Mouse (Mus musculus) c-Kit-positive CD71-negative TER-119-negative erythroid progenitor cells, embryonic 14.5 days (primary cell): ENCODE data around the gene Cdk17.
A peak's percentile ranks its signal among the peaks of the same experiment; 100 is the strongest.

Source experiments
- DNase-seq: peaks from one replicate; pipeline ENCODE4 v3.0.0-alpha.2; 2013; ENCODE audit warnings: low read depth

Gene Cdk17

GRCm38 (mm10) chr10:93289404-93289803 lies 128.7 kb downstream of the Cdk17 start:
- DNase-seq: no peak

GRCm38 (mm10) chr10:93291352-93291751 lies 130.7 kb downstream of the Cdk17 start:
- no peak for DNase-seq

DNA sequence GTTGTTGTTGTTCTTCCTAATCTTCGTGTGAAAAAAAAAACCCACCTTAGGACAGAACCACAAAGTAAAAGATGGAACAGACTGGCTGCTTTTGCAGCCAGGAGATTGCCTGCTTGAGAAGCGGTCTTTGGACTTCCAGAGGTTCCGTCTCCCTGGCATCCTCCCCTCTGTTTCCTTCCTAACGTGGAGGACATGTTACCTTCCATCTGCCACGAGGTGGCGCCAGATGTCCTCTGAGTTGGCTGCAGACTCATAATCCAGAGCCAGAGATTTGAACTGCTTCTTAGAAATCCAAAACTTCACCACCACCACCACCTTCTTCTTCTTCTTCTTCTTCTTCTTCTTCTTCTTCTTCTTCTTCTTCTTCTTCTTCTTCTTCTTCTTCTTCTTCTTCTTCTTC lies 131.2 kb downstream of the Cdk17 start:
- peak; percentile 78 for DNase-seq

DNA sequence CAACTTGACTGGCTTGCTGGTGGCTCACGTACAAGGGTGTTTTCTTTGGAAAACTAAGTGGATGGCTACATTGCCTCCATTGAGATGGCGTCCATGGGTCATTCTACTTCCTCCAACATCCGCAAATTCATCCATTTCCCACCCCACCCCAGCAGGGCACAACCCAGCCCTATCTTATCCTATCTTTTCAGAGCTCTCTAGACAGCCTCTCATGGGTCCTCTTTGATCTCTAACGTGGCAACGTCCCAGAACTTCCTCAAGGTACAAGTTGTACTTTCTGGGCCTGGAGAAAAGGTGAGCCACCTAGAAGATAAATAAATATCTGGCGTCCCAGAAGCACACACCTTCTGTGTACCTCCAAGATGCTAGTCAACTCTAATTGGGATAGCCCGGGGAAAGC lies 132.9 kb downstream of the Cdk17 start:
- no peak for DNase-seq

DNA sequence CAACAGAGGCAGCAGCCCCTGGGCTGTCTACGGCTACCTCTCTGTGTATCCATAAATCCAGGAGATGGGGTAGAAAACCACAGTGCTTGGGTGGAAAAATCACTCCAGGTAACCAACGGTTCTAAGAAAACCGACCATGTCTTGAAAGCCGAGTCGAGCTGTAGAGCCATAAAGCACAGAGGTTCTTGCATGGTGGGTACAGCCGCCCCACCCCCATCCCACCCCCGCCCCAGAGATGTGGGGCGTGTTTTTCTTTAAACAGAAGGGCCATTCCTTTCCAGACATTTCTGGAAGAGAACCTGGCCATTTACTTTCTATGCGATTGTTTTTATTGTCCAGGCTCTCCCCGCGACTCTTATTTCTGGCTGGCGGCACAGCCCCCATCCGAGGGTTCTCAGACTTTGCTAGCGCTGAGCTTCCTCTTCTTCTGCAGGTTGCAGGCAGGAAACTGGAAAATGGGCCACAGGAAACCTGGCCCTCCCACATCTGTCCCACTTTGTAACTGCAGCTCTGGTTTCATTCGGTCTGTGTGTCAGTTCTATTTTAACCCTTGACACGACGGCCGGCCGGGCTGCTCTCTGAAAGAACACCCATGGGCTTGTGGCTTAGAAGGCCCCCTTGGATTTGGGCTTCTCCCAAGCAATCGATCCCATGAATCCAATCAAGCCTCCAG lies 134.0 kb downstream of the Cdk17 start:
- DNase-seq: no peak

- no peak for DNase-seq
These were observed 137.1 kb downstream of the Cdk17 start for GRCm38 (mm10) chr10:93297774-93298173.

GRCm38 (mm10) chr10:93298208-93298607 lies 137.5 kb downstream of the Cdk17 start:
- DNase-seq: no peak

DNA sequence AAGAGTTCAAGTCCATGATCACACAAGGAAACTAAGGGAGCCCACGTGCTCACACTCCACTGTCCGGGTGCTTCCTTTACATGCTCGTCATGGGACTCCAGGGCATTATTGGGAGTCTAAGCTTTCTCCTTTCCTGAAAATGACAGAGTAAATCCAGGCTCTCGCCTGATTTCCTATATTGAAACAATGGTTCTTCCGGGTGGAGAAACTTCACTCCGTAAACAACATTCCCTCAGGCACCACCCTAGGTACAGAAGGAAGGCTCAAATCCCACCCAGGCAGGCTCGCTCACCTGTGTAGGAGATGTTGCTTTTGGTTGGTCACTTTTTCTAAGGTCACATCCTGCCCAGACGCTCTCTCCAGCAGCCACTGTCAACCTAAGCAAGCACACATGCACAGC lies 141.2 kb downstream of the Cdk17 start:
- DNase-seq: no peak

DNA sequence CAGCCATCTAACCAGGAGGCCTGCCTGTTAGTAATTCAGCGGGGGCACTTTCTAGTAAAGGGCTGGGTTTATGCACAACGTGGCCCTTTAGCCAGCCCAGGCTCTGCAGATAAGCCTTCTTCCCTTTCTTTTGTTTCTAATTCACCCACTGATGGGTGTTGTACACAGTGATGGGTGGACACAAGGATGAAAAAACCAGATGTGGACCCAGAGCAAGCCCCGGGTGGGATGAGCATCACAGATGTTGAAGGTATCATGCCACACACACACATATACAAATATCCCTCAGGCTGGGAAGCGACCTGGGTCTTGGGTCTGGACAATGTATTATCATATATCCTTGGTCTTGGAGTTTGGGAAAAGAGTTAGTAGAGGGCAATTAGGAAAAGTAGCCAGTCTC lies 142.6 kb downstream of the Cdk17 start:
- DNase-seq: no peak

DNA sequence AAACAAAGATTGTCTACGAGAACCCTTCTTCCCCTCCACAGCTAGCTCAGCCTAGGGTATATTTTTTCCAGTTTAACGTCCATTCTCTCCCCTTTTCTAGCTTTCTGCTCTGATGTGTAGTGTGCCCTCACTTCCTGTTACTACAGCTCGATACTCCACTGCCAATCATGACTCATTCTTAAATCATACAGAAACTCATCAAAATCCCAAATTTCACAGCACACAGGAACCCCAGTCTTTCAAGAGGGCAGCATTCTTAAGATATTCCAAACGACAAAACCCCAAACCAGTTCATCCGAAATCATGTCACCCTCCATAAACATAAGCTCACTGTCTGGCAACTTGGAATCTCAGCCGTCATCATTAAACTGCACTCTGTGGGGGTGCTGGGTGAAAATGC lies 145.3 kb downstream of the Cdk17 start:
- DNase-seq: no peak

DNA sequence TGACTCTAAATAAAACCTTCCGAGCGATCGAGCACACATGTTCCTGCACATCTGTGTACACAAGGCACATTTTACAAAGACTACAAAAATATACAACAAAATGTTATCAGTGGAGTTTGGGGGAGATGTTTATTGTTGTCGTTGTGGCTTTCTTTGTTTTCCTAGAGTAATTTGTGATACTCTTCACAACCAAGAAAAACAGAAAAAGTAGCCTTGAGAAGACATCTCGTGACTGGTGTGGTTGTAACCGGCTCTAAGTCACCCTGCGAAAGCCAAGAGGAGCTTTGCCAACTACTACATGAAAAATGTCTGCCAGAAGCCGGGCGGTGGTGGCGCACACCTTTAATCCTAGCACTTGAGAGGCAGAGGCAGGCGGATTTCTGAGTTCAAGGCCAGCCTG lies 145.7 kb downstream of the Cdk17 start:
- DNase-seq: no peak

DNA sequence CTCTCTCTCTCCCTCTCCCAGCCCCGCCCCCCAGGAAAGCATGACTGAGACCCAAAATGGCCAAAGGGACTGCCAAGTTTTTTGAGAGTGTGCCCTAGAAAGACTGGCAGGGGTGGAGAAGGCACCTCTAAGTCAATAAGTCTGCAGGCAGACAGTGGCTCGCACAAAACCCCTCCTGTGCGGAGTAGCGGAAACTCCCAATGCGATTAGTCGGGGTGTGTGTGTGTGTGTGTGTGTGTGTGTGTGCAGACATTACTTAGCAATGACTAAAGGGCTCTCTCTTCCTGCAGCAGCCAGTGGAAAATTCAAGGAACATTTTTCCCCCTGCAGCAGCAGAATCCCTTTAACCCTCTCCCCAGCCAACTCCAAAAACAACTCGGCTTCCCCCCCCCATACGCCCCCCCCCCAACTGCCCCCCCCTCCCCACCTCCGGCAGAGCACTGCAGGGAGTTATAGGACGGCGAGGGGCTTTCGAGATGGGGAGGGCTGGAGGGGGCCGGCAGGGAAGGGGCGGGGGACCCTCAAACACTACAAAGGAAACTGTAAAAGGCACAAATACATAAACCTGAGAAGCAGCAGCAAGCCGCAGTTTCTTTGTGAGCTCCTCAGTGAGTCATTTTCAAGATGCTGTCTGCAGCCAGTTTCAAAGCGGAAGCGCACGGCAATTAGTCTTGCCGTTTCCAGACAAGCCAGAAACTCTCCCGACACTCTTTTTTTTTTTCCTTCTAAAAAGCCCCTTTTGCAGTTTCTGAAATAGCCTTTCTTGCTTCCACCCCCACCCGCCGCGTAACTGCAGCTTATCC lies 148.7 kb downstream of the Cdk17 start:
- DNase-seq: peak; percentile 59

DNA sequence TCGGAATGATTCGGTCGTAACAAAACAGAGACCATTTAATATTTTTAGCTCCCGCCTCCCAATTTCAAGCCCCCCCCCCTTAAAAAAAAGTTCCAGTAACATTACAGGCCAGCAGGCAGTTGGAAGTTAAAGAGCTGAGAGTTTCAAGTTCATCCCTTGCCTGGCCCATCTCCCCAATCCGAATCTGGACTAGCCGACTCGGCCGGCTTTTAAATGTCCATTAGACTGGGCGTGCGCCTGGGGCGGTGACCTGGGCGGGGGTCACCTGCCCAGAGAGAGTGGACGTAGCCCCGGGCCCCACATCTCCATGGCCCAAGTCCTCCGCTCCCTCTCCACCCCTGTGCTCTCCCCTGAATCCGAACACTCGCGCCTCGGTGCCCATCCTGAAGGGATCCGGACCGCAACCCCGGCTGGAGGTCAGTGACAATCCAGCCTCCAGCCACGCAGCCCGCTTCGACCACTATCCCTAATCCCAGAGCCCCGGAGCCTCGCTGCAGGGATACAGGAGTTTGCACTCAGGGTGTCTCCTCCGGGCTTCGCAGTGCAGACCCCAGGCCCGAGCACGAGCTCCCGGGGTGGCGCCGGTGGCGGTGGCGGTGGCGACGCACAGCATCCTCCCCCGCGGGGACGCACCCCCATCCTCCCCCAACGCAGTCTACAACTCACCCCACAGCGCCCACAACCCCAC lies 149.4 kb downstream of the Cdk17 start:
- DNase-seq: no peak

DNA sequence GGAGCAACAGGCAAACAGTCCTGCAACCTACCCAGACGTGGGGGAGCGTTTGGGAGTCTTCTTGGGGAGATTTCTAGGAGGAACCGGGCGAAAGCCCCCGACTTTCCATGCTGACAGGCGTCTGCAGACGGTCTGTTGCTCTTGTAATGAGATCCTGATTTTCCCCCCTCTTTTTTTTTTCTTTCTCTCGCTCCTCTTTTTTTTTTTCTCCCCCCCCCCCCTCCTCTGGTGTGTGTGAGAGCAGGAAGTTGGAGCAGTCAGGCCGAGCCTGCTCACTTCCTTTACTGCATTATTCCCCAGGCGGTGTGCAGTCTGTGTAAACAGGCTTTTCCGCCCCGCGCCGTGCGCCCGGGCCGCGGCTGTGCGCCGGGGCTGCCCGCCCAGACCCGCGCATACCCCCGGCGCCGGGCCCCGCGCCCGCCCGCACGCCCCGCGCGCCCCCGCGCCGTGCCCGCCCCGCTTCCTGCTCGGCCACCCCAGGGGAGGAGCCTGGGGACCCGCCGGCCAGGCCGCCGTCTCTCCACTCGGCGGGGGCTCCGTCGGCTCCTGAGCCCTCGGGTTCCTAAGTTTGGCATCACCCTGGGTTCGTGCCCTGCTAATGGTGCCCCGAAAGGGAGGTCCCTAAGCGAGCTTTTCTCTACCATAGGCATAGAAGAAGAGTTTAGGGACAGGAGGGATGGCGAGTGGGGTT lies 150.2 kb downstream of the Cdk17 start, which contains the start of gene Elk3:
Gene Elk3, minus strand, starts transcription at position 415 of the 691 bp plus-strand sequence.
- no peak for DNase-seq

GRCm38 (mm10) chr10:93311576-93311975 lies 150.9 kb downstream of the Cdk17 start:
- no peak for DNase-seq
